Mouse (Mus musculus) heart, embryonic 14.5 days (tissue): ENCODE measurements around the gene Aqr. TPM values are rescaled to one million over a fixed set of nuclear protein-coding genes. Genes with fewer than 3 reads are reported as not detected.

Experiments used
- ATAC-seq: fragments of 200-750 bp; cut with Nextera tagmentation; 2 replicates; pipeline ENCODE4 v1.8.0; 2017; ENCODE audit warnings: low read depth, moderate TSS enrichment; ENCODE audit not compliant: insufficient number of reproducible peaks, insufficient read depth, low FRiP score
- H3K27ac ChIP-seq, 2 experiments: fragments of 200-500 bp in 1 of 2; fragments of 300-500 bp in 1 of 2; sonication (generic) in 1 of 2; replicated peaks in 1 of 2; 2 replicates each; pipeline ENCODE4 v1.5.1; 2012 to 2014; ENCODE audit warnings: low read depth in 2 of 2, low read length in 2 of 2, control low read depth in 1 of 2, mild to moderate bottlenecking in 1 of 2, mixed read lengths in 1 of 2; ENCODE audit not compliant: control insufficient read depth in 1 of 2, insufficient read depth in 1 of 2
- H3K27me3 ChIP-seq: fragments of 300-500 bp; sonication (generic); 2 replicates; pipeline ENCODE4 v1.6.1; 2014; ENCODE audit warnings: mild to moderate bottlenecking, low read length, control low read depth; ENCODE audit not compliant: control insufficient read depth, insufficient read depth
- H3K36me3 ChIP-seq: fragments of 300-500 bp; sonication (generic); 2 replicates; pipeline ENCODE4 v1.6.1; 2014; ENCODE audit warnings: mild to moderate bottlenecking, control low read depth, low read length, mixed read lengths; ENCODE audit not compliant: control insufficient read depth, insufficient read depth
- H3K4me1 ChIP-seq, 2 experiments: fragments of 200-500 bp in 1 of 2; fragments of 300-500 bp in 1 of 2; sonication (generic) in 1 of 2; 2 replicates each; pipeline ENCODE4 v1.6.1; 2012 to 2014; ENCODE audit warnings: low read length in 2 of 2, control low read depth in 1 of 2, mixed read lengths in 1 of 2; ENCODE audit not compliant: control insufficient read depth in 2 of 2, insufficient read depth in 2 of 2
- H3K4me2 ChIP-seq: fragments of 300-500 bp; sonication (generic); 2 replicates; pipeline ENCODE4 v1.6.1; 2014; ENCODE audit warnings: mild to moderate bottlenecking, low read length
- H3K4me3 ChIP-seq, 2 experiments: fragments of 200-500 bp in 1 of 2; fragments of 300-500 bp in 1 of 2; sonication (generic) in 1 of 2; 2 replicates each; pipeline ENCODE4 v1.5.1; 2012 to 2014; ENCODE audit warnings: low read length in 2 of 2, mild to moderate bottlenecking in 2 of 2, control low read depth in 1 of 2, low read depth in 1 of 2, moderate library complexity in 1 of 2; ENCODE audit not compliant: control insufficient read depth in 1 of 2, insufficient read depth in 1 of 2
- H3K9ac ChIP-seq: fragments of 300-500 bp; sonication (generic); 2 replicates; pipeline ENCODE4 v1.6.1; 2014; ENCODE audit warnings: mild to moderate bottlenecking, low read length
- H3K9me3 ChIP-seq: fragments of 300-500 bp; sonication (generic); 2 replicates; pipeline ENCODE4 v1.6.1; 2016; ENCODE audit warnings: low read length, control low read depth; ENCODE audit not compliant: control insufficient read depth
- WGBS: fragments of 180-500 bp; shearing (Covaris S2); extraction: QIAGEN DNeasy Blood & Tissue Kit; methylation state at CpG from one replicate; pipeline ENCODE4 v1.1.7; 2014; 5-methylcytosine and 5-hydroxymethylcytosine counted together
- microRNA-seq: library from miRNA; unstranded; fragments of <30 nt; microRNA quantifications from one replicate; pipeline ENCODE4, GENCODE M21; 2016
- polyA plus RNA-seq: library from polyadenylated mRNA; unstranded; fragments of >200 nt; fragmentation: Nextera tagmentation; extraction: Ambion mirVana; gene quantifications from 2 replicates; pipeline ENCODE4 v1.2.1, GENCODE M21; 2014

The Aqr gene
- polyA plus RNA-seq, 1 experiment from 2014 or later, result 30.6 TPM

- H3K4me1 ChIP-seq, result peaks cover 4 to 11% of the 10 kb centered on the region in 2 experiments
- H3K4me2 ChIP-seq, result peak overlapping the region; percentile 65
- H3K27me3 ChIP-seq, result no peaks in the 10 kb centered on the region
- H3K27ac ChIP-seq, result peak overlapping the region; percentile 99
- H3K36me3 ChIP-seq, result peaks cover 47% of the 10 kb centered on the region
- 36% methylated on average over 13 of the region's 14 CpGs for WGBS
- H3K4me3 ChIP-seq, result peak overlapping the region; percentile 60 to 86
- no peak for ATAC-seq
- H3K9ac ChIP-seq, result peak overlapping the region; percentile 95
- H3K9me3 ChIP-seq, result no peaks in the 10 kb centered on the region
Measured at GRCm38 (mm10) chr2:114051871-114052241, 135.0 kb downstream of the Aqr start.

Small RNAs within 50 kb of the gene (microRNA-seq; reads per million reads assigned to microRNA genes)
- not detected for gene Mir7002

Other genes with a start within 250 kb of the Aqr start
- gene Gjd2, start 173.4 kb downstream of the Aqr start, polyA plus RNA-seq, result not detected in 2 replicates
- gene Actc1, start 133.5 kb downstream of the Aqr start, polyA plus RNA-seq, result 14,909 and 15,629 TPM in 2 replicates
- gene Zfp770, start 14.4 kb upstream of the Aqr start, polyA plus RNA-seq, result 4.5 and 4.8 TPM in 2 replicates